Mouse (Mus musculus) layer of hippocampus, postnatal 36 days (tissue): ENCODE measurements around the gene Fgf12. TPM values are rescaled to one million over a fixed set of nuclear protein-coding genes. Genes with fewer than 3 reads are reported as not detected.

Experiments used
- DNase-seq, 2 experiments: peaks; one replicate each; pipeline ENCODE4 v3.0.0; 2022
- total RNA-seq, 2 experiments: library from RNA; stranded (reverse); gene quantifications; 2 replicates each; pipeline ENCODE4 v1.2.3; 2021

Gene Fgf12
- total RNA-seq, 2 experiments from 2014 or later, result 137 to 147 TPM

DNA sequence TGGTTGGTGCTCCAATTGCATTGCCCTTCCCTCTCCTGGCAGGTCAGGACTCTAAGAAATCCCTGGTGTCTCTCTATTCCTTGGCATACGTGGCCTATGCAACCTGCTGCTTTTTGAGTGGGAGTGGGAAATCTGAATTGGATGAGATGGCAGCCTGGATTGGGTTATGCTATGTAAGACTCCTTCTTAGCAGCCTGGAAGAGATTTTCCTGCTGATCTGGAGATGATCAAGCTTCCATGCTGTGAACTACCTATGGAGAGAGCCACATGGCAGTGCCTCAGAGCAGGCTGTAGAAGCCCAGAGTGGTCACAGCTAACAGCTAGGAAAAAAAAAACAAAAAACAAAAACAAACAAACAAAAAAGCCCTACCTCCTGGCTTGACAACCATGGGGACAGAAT, 277.3 kb downstream of the Fgf12 start:
- DNase-seq, result no peak

DNA sequence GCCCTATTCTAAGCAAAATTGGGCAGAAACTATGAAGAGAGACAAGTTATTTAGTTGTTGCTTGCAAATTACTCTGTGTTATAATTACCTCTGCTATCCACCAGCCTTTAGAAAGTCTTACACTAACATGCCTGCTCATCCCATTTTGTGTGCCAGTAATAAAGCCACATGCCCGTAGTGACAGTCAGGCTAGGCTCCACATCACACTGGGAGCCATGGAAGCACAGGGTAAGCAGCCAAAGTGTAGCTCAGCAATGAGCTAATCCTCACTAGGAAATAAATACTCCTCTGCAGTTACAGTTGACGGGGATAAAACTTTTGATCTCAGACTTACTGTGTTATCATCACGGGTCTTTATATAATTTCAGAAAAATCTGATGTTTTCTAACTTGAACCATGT, 298.0 kb downstream of the Fgf12 start:
- no peak for DNase-seq

DNA sequence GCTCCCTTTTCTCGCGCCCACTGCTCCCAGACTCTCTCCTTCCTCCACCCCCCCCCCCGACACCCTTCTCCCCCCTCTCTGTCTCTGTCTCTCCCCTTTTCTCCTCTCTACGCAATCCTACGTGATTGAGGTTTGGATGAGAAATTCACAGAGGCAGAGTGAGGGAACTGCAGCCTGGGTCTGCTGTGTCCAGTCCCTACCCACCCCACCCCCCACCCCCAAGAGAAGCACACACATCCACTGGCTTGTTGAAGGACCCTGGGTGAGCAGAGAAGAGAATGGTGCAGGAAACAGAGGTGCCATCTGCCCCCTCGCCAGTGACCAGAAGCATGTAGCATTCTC, 305.8 kb downstream of the Fgf12 start:
- DNase-seq, result no peak

DNA sequence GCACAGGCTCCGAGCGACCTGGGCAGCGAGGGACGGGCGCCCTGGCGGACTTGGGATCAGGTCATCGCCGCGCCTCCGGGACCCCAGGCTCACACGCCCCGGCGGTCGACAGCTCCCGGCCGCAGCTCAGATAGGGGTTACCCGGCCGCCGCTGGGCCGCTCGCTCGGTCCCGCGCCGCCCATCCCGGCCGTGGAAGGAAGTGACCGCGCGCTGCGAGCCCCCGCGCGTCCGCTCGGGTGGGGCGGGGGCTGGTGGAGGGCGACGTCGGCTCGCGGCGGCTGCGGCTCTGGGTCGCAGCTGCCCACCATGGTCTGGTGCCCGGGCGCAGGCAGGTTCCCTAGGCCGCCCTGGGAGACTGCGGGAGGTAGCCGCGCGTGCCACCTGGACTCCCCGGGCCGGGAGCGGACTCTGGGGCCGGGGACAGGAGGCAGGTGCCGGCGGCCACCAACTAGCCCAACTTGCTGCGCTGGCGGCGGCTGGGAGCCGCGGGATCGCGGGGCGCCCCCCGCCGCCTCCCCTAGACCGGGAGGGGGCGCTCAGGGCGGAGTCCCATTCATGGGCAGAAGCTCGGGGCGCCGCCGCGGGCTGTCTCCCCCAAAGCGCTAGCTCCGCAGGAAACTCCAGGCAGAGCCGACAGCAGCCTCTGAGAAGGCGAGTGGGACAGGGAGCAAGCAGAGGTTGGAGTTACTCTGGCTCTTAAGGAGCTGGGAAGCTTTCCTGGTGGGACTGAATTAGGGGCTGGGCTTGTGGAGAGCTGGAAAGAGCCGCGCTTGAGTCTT, 306.3 kb downstream of the Fgf12 start:
- DNase-seq, result peak; percentile 55 to 59

DNA sequence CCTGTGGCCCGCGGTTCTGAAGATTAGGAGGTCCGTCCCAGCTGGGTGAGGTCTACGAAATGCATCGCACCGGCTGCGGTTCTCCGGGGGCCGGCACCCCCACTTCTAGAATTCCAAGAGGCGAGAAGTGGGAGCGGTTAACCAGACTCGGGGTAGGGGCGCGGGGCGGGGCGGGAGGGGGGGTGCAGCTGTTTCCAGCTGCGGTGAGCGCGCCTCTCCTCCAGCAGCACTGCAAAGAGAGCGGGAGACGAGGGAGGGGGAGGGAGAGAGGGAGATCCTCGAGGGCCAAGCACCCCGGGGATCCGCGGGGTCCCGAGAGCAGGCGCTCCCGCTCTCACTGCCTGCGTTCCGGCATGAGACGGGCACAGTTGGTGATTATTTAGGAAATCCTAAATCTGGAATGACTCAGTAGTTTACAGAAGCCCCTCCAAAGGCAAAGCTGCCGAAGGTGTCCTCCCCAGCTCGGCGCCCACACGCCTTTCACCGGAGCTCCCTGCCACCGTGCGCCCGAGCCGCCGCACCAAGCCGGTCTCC, 307.0 kb downstream of the Fgf12 start:
- DNase-seq, result no peak

DNA sequence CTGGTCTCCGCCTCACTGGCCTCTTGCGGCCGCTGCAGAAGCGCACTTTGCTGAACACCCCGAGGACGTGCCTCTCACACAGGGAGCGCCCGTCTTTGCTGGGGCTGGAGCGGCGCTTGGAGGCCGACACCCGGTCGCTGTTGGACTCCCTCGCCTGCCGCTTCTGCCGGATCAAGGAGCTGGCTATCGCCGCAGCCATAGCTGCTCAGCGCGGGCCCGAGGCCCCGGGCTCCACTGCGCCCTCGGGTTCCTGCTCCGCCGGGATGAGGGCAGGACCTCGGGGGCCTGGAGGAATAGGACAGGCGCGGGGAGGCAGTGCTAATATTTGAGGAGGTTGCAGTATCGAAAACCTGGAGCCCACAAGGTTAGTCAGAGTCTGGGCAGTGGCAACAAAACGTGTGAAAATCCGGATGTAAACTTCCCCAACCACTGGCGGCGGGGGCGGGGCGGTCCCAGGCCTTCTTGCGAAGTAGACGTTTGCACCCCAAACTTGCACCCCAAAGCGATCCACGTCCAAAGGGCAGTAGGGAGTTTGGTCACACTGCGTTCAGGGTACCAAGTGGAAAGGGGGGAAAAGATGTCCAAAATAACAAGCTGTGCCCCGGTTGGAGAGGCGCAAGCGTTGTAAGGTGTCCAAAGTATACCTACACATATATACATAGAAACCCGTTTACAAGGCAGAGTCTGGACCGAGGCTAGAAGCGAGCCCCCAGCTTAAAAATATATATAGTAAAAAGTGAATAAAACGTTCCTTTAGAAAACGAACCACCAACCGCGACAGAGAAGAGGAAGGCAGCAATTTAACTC, 307.7 kb downstream of the Fgf12 start:
- peak; percentile 11 to 28 for DNase-seq

DNA sequence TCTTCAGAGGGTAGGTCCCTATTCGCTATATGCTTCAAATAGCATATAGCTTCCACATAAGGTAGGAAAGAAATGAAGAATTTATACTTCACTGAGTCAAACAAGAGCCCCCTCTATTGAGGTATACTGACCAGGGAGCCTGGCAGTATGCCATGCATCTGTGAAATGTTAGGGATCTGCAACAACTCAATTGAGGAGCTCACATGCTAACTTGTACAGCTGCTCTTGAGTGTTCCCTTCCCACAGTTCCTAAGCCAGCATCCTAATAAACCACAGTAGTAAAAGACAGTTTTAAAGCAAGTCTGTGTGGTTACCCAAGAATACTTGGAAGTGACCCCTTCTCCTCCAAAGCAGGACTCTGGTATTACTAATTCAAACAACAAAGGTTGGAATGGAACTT, 331.3 kb downstream of the Fgf12 start:
- DNase-seq, result no peak

DNA sequence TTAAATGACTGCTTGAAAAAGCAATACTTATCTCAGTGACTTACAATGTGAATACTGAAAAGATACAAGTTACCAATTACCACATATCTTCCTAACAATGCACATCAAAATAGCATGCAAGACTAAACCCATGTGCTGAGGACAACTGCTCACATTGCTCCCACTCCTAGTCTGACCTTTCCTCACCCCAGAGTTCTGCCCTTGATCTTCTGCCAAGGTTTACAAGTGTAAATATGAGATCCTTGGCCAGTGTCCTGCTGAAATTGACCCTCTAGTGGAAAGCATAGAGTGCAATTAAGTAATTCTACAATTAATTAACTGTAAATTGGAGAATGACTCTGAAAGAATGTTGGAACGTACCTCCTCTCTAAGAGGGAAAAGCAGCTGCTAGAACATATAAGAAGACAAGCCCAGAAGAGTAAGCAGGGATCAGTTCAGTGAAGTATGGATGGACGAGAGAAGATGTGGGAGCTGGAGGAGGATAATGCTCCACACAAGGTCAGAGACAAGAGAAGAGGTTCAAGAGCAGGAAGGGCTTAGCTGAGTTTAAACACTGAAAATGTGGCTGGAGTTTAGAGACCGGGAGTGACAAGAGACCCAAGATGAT, 333.1 kb downstream of the Fgf12 start:
- no peak for DNase-seq

DNA sequence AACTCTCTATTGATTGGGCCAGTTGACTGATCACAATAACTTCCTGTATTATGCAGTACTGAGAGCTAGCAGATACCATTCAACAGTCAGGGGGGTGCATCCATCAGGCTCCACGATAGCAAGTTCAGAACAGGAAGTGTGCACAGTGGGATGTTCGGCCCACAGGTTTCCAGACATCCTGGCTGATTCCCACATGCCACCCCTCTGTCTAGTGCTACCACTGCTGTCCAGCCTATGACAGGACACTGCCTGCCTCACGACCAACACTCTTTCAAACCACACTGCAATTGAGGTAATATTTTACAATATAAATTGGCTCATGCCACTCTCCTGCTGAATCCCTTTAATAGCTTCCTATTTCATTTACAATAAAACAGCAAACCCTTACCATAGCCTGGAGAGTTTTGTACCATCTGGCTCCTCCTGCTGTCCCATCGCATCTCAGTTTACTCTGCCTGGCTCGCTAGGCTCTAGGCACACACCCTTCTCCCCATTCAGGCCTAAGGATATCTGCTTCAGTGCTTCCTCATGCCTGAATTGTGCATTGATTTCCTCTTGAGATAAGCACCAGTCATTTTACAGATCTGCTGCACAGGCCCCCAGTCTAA, 341.6 kb downstream of the Fgf12 start:
- peak; percentile 11 to 18 for DNase-seq

DNA sequence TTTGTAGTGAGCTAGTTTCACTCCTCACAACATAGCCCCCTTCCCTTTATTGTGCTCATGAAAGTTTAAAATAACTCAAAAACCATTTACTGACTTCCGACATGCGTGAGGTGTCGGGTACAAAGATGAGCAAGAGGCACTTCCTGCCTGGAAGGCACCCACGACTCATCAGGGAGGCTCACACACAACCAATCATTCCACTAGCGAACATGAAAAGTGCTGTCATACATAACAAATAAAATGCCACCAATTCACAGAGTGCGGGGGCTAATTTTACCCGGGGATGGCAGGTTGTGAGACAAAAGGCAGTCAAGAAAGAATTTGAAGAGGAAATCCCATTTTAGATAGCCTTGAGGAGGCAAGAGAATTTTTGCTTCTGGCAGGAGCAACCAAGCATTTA, 344.6 kb downstream of the Fgf12 start:
- DNase-seq, result no peak

DNA sequence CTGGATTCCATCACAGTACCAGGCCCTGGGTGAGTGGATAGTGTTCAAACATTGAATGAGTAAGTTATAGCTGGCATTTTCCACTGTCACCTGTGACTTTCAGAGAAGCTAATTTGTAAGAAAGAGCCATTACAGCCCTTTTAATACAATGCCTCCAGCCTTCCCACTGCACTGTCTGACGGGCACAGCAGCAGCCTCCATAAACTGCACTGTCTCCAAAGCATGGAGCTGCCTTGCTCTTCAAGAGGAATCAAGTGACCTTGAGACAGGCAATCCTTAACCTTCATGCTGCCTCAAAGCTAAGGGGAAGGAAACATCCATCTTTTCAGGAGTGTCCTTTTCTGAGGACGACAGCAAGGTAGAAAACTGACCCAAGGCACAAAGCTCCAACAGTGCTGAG, 345.0 kb downstream of the Fgf12 start:
- DNase-seq, result no peak

DNA sequence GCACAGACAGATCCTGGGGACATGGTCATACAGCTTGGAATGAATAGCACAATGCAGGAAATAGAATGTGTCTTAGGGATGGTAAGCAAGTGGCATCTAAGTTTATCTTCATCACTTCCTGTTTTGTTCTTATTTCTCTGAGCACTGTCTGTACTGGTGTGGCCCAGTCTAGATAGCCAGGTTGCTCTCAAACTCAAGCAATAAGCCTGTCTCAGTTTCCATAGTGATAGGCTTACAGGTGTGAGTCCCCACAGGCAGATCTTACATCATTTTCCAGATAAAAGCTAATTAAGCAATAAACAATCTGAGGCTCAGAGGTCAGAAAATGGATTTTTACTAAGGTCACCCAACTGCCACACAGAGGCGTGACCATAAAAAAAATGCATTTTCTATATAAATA, 348.7 kb downstream of the Fgf12 start:
- no peak for DNase-seq

DNA sequence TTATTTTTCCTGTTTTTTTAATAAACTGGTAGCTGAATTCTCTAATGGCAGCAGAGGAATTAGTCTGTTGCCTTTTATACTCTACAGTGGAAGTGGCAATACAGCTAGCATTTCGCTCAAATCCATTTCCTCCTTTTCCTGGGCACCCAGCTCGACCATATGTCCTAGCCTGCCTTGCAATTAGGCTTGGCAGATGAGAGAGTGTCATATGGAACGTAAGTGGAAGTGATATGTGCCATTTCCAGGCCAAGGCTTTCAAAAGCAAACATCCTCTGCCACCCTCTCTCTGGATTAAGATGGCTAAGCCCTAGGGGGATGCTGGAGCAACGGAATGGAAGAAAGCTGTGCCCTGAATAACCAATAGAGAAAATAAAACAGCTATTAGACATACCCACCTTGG, 350.2 kb downstream of the Fgf12 start:
- DNase-seq, result peak; percentile 20 to 25

DNA sequence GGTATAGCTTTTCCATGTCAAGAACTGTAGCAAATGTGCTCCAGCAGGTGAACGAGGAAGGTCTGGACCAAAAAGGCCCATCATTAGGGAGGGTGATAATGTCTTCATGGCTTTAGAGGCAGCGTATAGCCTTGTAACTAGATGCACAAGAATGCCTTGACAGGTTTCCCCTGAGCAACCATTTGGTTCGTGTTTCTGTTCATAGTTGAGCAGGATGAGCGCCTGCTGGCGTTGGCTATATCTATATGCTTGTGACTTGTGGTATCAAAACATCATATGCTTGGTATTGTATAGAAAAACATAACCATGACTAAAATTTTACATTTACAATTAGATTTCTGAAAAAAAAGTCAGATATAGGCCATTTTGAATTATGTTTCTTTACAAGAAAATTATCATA, 361.6 kb downstream of the Fgf12 start:
- DNase-seq, result no peak

DNA sequence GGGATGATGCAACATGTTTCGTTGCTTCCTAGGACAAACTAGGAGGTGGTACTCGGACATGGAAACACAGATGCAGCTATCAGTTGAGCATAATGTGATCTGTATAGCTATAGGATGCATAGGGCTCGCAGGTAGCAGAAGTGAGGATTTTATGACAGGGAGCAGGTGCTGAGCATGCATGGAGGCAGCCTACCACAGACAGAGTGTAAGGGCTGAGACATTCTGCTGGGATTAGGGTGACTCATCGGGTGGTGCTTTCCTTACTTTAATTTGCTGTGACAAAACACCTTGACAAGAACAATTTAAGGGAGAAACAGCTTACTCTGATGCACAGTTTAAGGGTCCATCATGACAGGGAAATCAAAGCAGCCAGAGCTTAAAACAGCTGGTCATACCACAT, 363.8 kb downstream of the Fgf12 start:
- DNase-seq, result no peak

DNA sequence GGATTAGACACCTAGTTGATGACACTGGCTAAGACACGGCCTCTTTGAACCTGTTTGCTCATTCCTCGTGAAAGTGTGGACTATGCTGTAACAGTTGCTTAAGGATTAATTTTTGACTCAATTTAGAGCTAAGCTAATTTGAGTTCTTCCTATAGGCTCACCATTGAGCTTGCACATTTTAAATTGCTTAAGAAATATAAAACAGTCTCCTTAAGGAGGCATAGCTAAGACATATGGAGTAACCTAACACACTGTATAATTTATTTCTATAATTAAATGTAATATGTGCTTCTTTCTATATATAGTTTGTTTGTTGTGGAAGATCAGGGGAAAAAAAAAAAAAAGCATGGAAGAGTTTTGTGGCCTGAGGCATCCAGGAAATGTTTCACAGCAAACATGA, 378.1 kb downstream of the Fgf12 start:
- DNase-seq, result no peak

DNA sequence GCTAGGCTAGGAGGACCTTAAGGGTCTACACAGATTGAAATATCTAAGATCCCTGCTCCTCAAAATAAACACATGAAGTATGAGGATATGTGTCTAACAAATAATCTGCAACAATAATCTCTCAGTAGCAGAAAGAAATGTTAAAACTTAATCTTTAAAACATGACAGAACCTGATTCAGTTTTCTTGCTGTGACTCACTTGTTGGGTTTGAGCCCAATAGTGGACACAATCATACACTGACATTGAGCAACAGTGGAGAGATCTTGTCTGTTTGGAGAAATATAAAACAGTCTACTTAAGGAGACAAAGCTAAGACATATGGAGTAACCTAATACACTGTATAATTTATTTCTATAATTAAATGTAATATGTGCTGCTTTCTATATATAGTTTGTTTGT, 379.6 kb downstream of the Fgf12 start:
- no peak for DNase-seq

DNA sequence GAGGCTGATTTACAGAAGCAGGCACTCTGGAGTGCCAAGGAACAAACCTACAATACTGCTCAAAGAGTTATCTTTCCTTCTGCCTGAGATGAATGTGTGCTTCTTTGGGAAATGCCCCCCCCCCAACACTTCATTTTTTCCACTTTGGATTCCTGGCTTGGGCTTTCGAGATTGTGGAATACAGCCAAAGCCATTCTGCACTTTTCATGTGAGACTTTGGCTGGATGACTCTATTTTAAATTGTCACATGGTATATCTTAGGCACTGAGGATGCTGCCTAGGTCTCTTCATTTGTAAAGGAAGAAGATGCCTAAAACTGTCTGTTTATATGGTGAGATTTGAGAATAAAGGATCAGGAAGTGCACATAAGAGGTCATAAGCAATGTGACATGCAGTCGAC, 402.2 kb downstream of the Fgf12 start:
- no peak for DNase-seq

DNA sequence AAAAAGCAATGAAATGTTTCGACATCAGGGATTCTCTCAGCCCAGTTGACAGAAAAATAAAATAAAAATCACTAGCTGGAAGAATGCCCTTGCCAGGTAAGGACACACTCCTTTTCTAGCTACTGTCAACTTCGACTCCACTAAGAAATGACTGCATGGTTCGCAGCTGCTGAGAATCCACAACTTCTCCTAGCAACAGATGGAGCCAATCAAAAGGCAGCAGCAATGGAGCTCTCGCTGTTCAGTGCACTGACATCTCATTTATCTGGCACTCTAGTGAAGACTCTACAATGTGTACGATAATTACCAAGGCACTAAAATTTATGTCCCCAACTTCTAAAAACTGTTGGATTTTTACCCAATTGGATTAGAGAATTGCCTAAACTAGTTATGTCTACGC, 407.5 kb downstream of the Fgf12 start:
- DNase-seq, result peak; percentile 21 to 26

DNA sequence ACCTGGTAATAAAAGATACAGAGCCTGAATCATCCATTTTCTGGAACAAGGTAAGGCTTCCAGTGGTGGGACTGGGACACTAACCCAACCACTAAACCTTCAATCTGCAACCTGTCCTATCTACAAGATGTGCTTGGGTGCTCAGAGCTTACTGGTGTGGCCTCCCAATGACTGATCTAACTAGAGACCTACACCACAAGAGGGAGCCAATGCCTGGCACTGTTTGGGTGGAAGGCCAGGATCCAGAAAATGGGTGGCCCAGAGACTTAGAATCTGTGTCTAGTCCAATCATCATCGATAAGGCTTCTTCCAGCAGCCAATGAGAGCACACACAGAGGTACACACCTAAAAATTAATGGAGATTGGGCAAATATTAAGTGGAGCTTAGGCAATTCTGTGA, 414.9 kb downstream of the Fgf12 start:
- no peak for DNase-seq

DNA sequence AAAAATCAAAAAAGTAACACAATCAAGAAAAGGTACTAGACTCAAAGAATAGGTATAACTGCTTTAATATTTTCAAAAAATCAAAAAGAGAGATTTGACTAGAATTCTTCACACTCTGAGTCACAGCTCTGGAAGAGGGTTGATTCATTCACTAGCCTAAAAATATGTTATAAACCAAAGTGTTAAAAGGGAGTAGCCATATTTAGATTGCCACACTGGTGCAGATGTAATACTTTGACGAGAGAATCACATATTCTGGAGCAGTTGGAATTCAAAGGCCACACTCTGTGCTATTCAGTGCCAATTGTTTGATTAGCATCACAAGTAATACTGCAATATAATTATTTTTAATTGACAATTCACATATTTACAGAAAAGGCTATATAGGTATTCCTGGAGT, 416.2 kb downstream of the Fgf12 start:
- no peak for DNase-seq

DNA sequence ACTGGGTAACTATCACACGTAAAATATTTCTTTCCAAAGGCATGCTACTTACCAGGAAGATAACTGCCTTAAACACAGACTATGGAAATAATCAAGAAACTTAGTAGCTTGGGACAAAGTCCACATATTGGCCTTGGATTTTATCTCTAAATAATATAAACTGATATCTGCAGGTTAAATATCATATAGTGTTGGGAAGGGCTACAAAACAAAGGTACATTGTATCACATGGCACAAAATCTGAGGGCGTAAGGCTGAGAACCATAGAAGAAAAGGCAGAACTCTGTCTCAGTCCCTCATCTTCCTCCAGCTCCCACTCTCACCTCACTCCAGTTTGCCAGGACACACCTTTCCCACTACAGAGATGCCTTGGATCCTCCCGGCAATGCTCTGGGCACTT, 417.8 kb downstream of the Fgf12 start:
- DNase-seq, result no peak

DNA sequence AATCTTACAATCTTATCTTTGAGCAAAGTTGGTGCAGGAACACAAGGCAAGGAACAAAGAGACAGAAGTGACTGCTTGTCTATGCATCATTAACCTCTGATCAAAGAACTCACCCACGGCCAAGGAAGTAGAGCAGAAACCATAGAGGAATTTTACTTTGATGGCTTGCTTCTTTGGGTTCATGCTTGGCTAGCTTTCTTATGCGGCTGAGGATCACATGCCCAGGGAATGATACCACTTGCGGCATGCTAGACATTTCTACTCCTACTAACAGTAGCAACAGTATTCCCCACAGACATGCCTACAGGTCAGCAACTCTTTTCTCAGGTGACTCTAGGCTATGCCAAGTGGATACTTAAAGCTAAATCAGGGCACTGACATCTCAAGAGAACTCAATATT, 429.3 kb downstream of the Fgf12 start:
- no peak for DNase-seq
